In the genomic region with DNA sequence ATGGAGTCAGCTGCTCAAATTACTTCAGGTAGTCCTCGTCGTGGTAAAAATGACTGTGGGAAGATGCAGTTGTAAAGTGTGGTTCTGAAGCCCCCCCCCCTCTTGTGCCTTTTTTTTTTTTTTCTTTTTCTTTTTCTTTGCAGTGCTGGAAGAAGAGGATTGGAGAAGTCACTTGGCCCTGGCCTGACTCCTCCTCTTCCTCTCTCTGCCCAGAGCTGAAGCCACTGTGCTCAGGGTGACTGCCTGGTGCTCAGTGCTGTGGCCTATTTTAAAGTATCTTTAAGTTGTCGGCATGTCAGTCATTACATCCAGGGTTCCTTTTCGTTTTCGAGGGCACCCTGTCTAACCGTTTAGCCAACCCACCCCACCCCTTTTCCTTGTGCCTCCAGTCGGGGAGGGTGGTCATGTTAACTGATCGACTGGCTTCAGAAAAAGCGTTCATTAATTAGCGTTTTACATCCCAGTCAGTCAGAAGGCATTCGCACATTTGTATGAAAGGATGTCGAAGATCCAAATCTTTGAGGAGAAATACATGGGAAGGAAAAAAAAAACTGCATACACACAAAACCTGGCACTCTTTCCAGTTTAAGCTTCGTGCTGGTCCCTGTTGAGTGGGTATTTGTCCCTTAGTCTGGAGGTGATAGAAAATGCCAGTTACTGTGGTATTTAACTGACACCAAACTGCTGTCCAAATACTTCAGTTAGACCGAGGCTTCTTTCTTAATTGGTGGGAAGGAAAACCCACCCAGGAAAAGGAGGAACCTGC, we compare ENCODE assay signal across 8 mouse cellular contexts.
DNase-seq lines count a peak whose midpoint lies in the region; ATAC-seq lines count a peak whose summit lies in the region.

No protein-coding gene starts in this region.

- H3K9ac ChIP-seq in kidney, embryonic 15.5 days = no peak overlapping the region
- H3K9ac ChIP-seq in hindbrain, embryonic 13.5 days = no peak overlapping the region; the same call in 1 of the 2 replicates

- 26% methylated on average over 14 of the region's 14 CpGs for WGBS in kidney, embryonic 15.5 days
- WGBS in hindbrain, embryonic 13.5 days = 16% methylated on average over 14 of the region's 14 CpGs

- no peak for DNase-seq in kidney, postnatal 10 days
- DNase-seq in gastrocnemius, postnatal 14 days = no peak
- DNase-seq in cerebellum, adult 11 months = no peak
- DNase-seq in cerebellum, adult 18-20 months = no peak

- intact Hi-C loops in gastrocnemius, postnatal 14 days (cut with DNase I; ENCODE audit: low total_unique reads) = no loop called here

- H3K4me2 ChIP-seq in kidney, embryonic 15.5 days = peak overlapping the region; percentile 57
- H3K4me2 ChIP-seq in hindbrain, embryonic 13.5 days = peak overlapping the region; percentile 49

- peak overlapping the region; percentile 33 for H3K4me3 ChIP-seq in kidney, embryonic 15.5 days (replicated peaks)
- H3K4me3 ChIP-seq in brown adipose tissue, adult 24 weeks (ENCODE audit: insufficient read depth, low read depth, low read length) = peak overlapping the region; percentile 54
- peak overlapping the region; percentile 16; the same call in 1 of the 2 replicates for H3K4me3 ChIP-seq in hindbrain, embryonic 13.5 days

- H3K27ac ChIP-seq in kidney, embryonic 15.5 days = peak overlapping the region; percentile 86
- peak overlapping the region; percentile 80 for H3K27ac ChIP-seq in brown adipose tissue, adult 24 weeks (replicated peaks; ENCODE audit: low read depth, low read length)
- no peak overlapping the region for H3K27ac ChIP-seq in hindbrain, embryonic 13.5 days

- peaks cover 62% of the 10 kb centered on the region for H3K4me1 ChIP-seq in kidney, embryonic 15.5 days
- H3K4me1 ChIP-seq in brown adipose tissue, adult 24 weeks (ENCODE audit: control insufficient read depth, insufficient read depth, insufficient read length, low read length) = peaks cover 30% of the 10 kb centered on the region
- H3K4me1 ChIP-seq in hindbrain, embryonic 13.5 days (replicated peaks) = peaks cover 27% of the 10 kb centered on the region

- no peak for ATAC-seq in kidney, embryonic 15.5 days (replicated peaks; ENCODE audit: low FRiP score)
- no peak for ATAC-seq in hindbrain, embryonic 13.5 days (ENCODE audit: low FRiP score)
- ATAC-seq in megakaryocyte progenitor cell, adult 5-6 weeks (replicated peaks; ENCODE audit: poor library complexity) = peak; percentile 52

- H3K9me3 ChIP-seq in kidney, embryonic 15.5 days (replicated peaks) = no peaks in the 10 kb centered on the region
- H3K9me3 ChIP-seq in hindbrain, embryonic 13.5 days = no peaks in the 10 kb centered on the region

- H3K36me3 ChIP-seq in kidney, embryonic 15.5 days = no peaks in the 10 kb centered on the region
- no peaks in the 10 kb centered on the region for H3K36me3 ChIP-seq in hindbrain, embryonic 13.5 days

- H3K27me3 ChIP-seq in kidney, embryonic 15.5 days = no peaks in the 10 kb centered on the region
- H3K27me3 ChIP-seq in hindbrain, embryonic 13.5 days = peaks cover 4% of the 10 kb centered on the region
